Mouse (Mus musculus) stomach, postnatal 0 days (tissue): ENCODE measurements at regions not wholly inside any gene's neighbourhood (a gene's known extent, or its start where the extent isn't known, plus 50 kb on each side); places are given as distances from the start of the nearest gene placed in this dataset.

ENCODE experiments used
- CTCF ChIP-seq: IDR thresholded peaks from 2 replicates; pipeline ENCODE4 v1.5.1; 2016; ENCODE audit warnings: antibody characterized with exemption, low read depth, mild to moderate bottlenecking, moderate library complexity
- EP300 ChIP-seq: optimal IDR thresholded peaks from 2 replicates; pipeline ENCODE3; 2016; ENCODE audit warnings: antibody characterized with exemption

GRCm38 (mm10) chr11:18758591-18759074, 260.2 kb downstream of the Meis1 start:
- no peak for TF ChIP-seq CTCF
- no peak for TF ChIP-seq EP300
